Mouse (Mus musculus): ENCODE data around the gene Nup98. TPM values are rescaled to one million over a fixed set of nuclear protein-coding genes. Genes with fewer than 3 reads are reported as not detected.

The Nup98 gene
- polyA plus RNA-seq, 1 experiment: 18.9 TPM

DNA sequence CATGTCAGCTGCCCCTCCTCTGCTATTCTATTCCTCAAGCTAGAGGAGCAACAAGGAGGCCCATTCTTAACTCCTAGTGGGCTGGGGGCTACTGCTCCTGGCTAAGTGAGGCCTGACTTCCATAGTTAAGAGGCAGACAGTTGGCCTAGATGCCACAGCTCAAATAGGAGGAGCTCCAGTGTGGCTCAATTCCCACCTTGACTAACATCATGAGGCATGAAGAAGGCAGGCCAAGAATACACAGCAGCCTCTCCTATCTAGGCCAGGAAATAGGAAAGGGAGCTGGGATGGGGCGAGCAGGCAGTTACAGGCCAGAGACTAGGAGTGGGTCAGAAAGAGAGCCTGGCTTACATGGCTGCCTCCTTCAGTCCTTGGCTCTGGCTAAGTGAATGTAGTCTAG is 101.8 kb downstream of the Nup98 start:
- Histone ChIP-seq H3K4me3 (replicated peaks; ENCODE audit: control insufficient read depth, low read depth, low read length) (no peak overlapping the region), H3K4me1 (ENCODE audit: control insufficient read depth, insufficient read depth, low read length) (no peaks in the 10 kb centered on the region), H3K27ac (ENCODE audit: control insufficient read depth, insufficient read depth, low read depth, low read length, poor library complexity) (no peak overlapping the region)
- 85% methylated on average over 1 of the region's 1 CpGs for WGBS
- no peak for TF ChIP-seq POLR2A (IDR thresholded peaks at IDR 0.05; ENCODE audit: borderline replicate concordance, control insufficient read depth, low read depth, low read length)
- TF ChIP-seq CTCF (IDR thresholded peaks at IDR 0.05; ENCODE audit: control insufficient read depth, insufficient read depth, low read length): no peak

DNA sequence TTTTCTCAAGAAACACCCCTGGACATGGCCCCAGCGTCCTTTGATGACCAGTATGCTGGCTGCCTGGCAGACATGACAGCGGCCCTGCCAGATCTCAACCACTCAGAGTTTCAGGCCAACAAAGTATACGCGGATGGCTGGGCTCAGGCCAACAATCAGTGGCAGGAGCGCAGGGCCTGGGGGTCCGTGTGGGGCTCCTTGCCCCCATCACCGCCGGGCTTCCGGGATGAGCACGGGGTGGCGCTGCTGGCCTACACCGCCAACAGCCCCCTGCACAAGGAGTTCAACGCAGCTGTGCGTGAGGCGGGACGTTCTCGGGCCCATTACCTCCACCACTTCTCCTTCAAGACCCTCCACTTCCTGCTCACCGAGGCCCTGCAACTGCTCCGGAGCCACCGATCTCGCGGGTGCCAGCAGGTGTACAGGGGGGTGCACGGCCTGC is 103.3 kb downstream of the Nup98 start:
- TF ChIP-seq CTCF (IDR thresholded peaks at IDR 0.05; ENCODE audit: control insufficient read depth, insufficient read depth, low read length) (no peak), POLR2A (IDR thresholded peaks at IDR 0.05; ENCODE audit: borderline replicate concordance, control insufficient read depth, low read depth, low read length) (no peak)
- 30% methylated on average over 23 of the region's 23 CpGs for WGBS
- Histone ChIP-seq H3K4me3 (replicated peaks; ENCODE audit: control insufficient read depth, low read depth, low read length) (no peak overlapping the region), H3K27ac (ENCODE audit: control insufficient read depth, insufficient read depth, low read depth, low read length, poor library complexity) (no peak overlapping the region), H3K4me1 (ENCODE audit: control insufficient read depth, insufficient read depth, low read length) (no peaks in the 10 kb centered on the region)

DNA sequence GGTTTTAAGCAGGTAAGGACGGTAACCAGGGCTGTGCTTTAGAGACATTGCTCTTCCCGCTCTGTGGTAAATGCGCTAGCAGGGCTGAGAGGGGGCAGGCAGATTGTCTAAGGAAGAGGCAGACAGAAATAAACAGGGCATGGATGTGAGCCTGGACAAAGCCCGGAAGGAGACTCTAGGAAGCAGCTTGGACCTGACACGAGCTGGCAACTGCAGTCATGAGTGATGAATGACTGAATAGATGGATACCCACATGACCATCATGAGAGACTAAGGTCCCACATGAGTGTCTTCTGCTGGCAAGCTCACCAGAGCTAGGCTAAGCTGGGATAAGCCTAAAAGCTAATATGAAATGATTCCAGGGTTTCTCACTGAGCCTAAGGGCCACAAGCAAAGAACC is 105.8 kb downstream of the Nup98 start:
- no peak for TF ChIP-seq CTCF (IDR thresholded peaks at IDR 0.05; ENCODE audit: control insufficient read depth, insufficient read depth, low read length)
- no peak for TF ChIP-seq POLR2A (IDR thresholded peaks at IDR 0.05; ENCODE audit: borderline replicate concordance, control insufficient read depth, low read depth, low read length)
- 75% methylated on average over 5 of the region's 5 CpGs for WGBS
- peaks cover 1% of the 10 kb centered on the region for H3K4me1 ChIP-seq (ENCODE audit: control insufficient read depth, insufficient read depth, low read length)
- H3K27ac ChIP-seq (ENCODE audit: control insufficient read depth, insufficient read depth, low read depth, low read length, poor library complexity): no peak overlapping the region
- H3K4me3 ChIP-seq (replicated peaks; ENCODE audit: control insufficient read depth, low read depth, low read length): no peak overlapping the region

- Histone ChIP-seq H3K4me3 (replicated peaks; ENCODE audit: control insufficient read depth, low read depth, low read length) (no peak overlapping the region), H3K27ac (ENCODE audit: control insufficient read depth, insufficient read depth, low read depth, low read length, poor library complexity) (no peak overlapping the region), H3K4me1 (ENCODE audit: control insufficient read depth, insufficient read depth, low read length) (peaks cover 1% of the 10 kb centered on the region)
- no peak for TF ChIP-seq POLR2A (IDR thresholded peaks at IDR 0.05; ENCODE audit: borderline replicate concordance, control insufficient read depth, low read depth, low read length)
- no peak for TF ChIP-seq CTCF (IDR thresholded peaks at IDR 0.05; ENCODE audit: control insufficient read depth, insufficient read depth, low read length)
- WGBS: 63% methylated on average over 2 of the region's 2 CpGs
Measured at GRCm38 (mm10) chr7:102103555-102103954, 106.4 kb downstream of the Nup98 start.

GRCm38 (mm10) chr7:102102696-102103095 is 107.3 kb downstream of the Nup98 start:
- no peak overlapping the region for H3K4me3 ChIP-seq (replicated peaks; ENCODE audit: control insufficient read depth, low read depth, low read length)
- WGBS: 69% methylated on average over 6 of the region's 6 CpGs
- H3K4me1 ChIP-seq (ENCODE audit: control insufficient read depth, insufficient read depth, low read length): peaks cover 1% of the 10 kb centered on the region
- TF ChIP-seq POLR2A (IDR thresholded peaks at IDR 0.05; ENCODE audit: borderline replicate concordance, control insufficient read depth, low read depth, low read length) (no peak), CTCF (IDR thresholded peaks at IDR 0.05; ENCODE audit: control insufficient read depth, insufficient read depth, low read length) (no peak)
- no peak overlapping the region for H3K27ac ChIP-seq (ENCODE audit: control insufficient read depth, insufficient read depth, low read depth, low read length, poor library complexity)

DNA sequence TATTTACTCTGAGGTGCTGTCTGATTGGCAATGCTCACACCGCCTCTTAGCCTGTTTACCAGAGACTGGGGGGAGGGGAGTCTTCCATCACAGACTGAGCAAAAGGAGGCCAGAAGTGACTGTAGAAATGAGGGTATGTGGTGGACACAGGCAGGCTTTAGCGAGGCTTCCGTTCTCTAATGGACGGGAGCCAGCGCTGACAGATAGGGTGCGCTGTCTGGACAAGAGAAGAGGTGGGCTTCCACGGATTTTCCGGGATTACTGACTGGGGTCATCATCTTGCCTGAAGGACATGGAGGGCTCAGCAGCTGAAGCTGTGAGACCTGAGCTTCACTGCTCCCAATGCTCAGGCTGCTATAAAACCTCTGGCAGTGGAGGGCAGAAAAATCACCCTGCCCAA is 107.7 kb downstream of the Nup98 start:
- no peak for TF ChIP-seq CTCF (IDR thresholded peaks at IDR 0.05; ENCODE audit: control insufficient read depth, insufficient read depth, low read length)
- no peak for TF ChIP-seq POLR2A (IDR thresholded peaks at IDR 0.05; ENCODE audit: borderline replicate concordance, control insufficient read depth, low read depth, low read length)
- Histone ChIP-seq H3K4me1 (ENCODE audit: control insufficient read depth, insufficient read depth, low read length) (peaks cover 1% of the 10 kb centered on the region), H3K4me3 (replicated peaks; ENCODE audit: control insufficient read depth, low read depth, low read length) (no peak overlapping the region), H3K27ac (ENCODE audit: control insufficient read depth, insufficient read depth, low read depth, low read length, poor library complexity) (no peak overlapping the region)
- WGBS: 83% methylated on average over 8 of the region's 8 CpGs

- no peak for TF ChIP-seq POLR2A (IDR thresholded peaks at IDR 0.05; ENCODE audit: borderline replicate concordance, control insufficient read depth, low read depth, low read length)
- TF ChIP-seq CTCF (IDR thresholded peaks at IDR 0.05; ENCODE audit: control insufficient read depth, insufficient read depth, low read length): no peak
- Histone ChIP-seq H3K4me1 (ENCODE audit: control insufficient read depth, insufficient read depth, low read length) (peaks cover 1% of the 10 kb centered on the region), H3K27ac (ENCODE audit: control insufficient read depth, insufficient read depth, low read depth, low read length, poor library complexity) (no peak within 1 kb of the TSS), H3K4me3 (replicated peaks; ENCODE audit: control insufficient read depth, low read depth, low read length) (no peak within 1 kb of the TSS)
- WGBS: 76% methylated on average over 5 of the region's 5 CpGs
Measured at GRCm38 (mm10) chr7:102101487-102101886, 108.5 kb downstream of the Nup98 start, which contains the start of gene Art1. Art1 (plus strand) TSS chr7:102101743.

DNA sequence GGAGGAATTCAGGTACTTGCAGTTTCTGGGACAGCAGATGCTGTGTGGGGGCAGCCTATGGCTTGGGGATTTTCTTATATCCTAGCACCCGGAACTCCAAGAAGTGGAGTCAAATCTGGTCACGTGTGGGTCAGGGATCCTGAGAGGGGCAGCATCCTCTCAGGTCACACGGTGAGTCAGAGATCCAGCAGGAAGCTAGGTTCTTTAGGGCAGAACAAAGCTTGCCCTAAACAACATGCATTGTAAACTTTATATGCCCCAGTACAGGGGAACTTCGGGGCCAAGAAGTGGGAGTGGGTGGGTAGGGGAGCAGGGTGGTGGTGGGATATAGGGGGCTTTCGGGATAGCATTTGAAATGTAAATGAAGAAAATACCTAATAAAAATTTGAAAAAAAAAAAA is 109.1 kb downstream of the Nup98 start:
- no peak overlapping the region for H3K27ac ChIP-seq (ENCODE audit: control insufficient read depth, insufficient read depth, low read depth, low read length, poor library complexity)
- peaks cover 1% of the 10 kb centered on the region for H3K4me1 ChIP-seq (ENCODE audit: control insufficient read depth, insufficient read depth, low read length)
- TF ChIP-seq CTCF (IDR thresholded peaks at IDR 0.05; ENCODE audit: control insufficient read depth, insufficient read depth, low read length): no peak
- TF ChIP-seq POLR2A (IDR thresholded peaks at IDR 0.05; ENCODE audit: borderline replicate concordance, control insufficient read depth, low read depth, low read length): no peak
- 74% methylated on average over 5 of the region's 5 CpGs for WGBS
- H3K4me3 ChIP-seq (replicated peaks; ENCODE audit: control insufficient read depth, low read depth, low read length): no peak overlapping the region

All from bone marrow, adult 2 months (tissue).